In genomic region chr2:66034907-66035679, GRCm38 (mm10) we compare ENCODE assay signal across 11 mouse cellular contexts.
DNase-seq lines count a peak whose midpoint lies in the region; ATAC-seq and TF ChIP-seq lines count a peak whose summit lies in the region.
"Had no signal": no experiment of that assay in that cellular context is flagged by ENCODE, and none has a peak within 500 bp of the region (broad histone marks: within the 10 kb centered on the region; RNA-seq: fewer than 3 reads in every experiment).

No protein-coding gene starts in this region.

- H3K36me3 ChIP-seq in midbrain, embryonic 14.5 days (ENCODE audit: control insufficient read depth, insufficient read depth, low read length): 0 out of 2 replicates have a peak, but pooled peaks cover 3% of the 10 kb centered on the region
- H3K36me3 ChIP-seq: embryonic facial prominence, embryonic 13.5 days; G1E; heart, embryonic 13.5 days; limb, embryonic 15.5 days had no signal

- DNase-seq in layer of hippocampus, adult 11-12 months (ENCODE audit: low spot score): peak; percentile 55
- DNase-seq in layer of hippocampus, adult 9-10 months (ENCODE audit: low spot score): no peak
- peak; percentile 80 for DNase-seq in brain, embryonic 14.5 days (ENCODE audit: low read depth)
- peak; percentile 12 for DNase-seq in gastrocnemius, postnatal 25 days
- peak; percentile 70 for DNase-seq in midbrain, embryonic 14.5 days
- DNase-seq in testis, postnatal 14 days (ENCODE audit: low spot score): no peak
- DNase-seq in adipocyte (ENCODE audit: low spot score): no peak

- no peak overlapping the region for H3K9ac ChIP-seq in midbrain, embryonic 14.5 days (replicated peaks; ENCODE audit: low read length)
- H3K9ac ChIP-seq: embryonic facial prominence, embryonic 13.5 days; heart, embryonic 13.5 days; limb, embryonic 15.5 days had no signal

- 62% methylated on average over 9 of the region's 9 CpGs for WGBS in midbrain, embryonic 14.5 days

- no peaks in the 10 kb centered on the region for H3K27me3 ChIP-seq in midbrain, embryonic 14.5 days (ENCODE audit: control insufficient read depth, insufficient read depth, low read length)
- H3K27me3 ChIP-seq: embryonic facial prominence, embryonic 13.5 days; heart, embryonic 13.5 days; limb, embryonic 15.5 days had no signal

- peak; percentile 77 for ATAC-seq in midbrain, embryonic 14.5 days (ENCODE audit: low FRiP score, low TSS enrichment)

- no peak overlapping the region for H3K27ac ChIP-seq in midbrain, embryonic 14.5 days (replicated peaks; ENCODE audit: low read depth, low read length)
- H3K27ac ChIP-seq: embryonic facial prominence, embryonic 13.5 days; heart, embryonic 13.5 days; limb, embryonic 15.5 days had no signal

- H3K9me3 ChIP-seq in midbrain, embryonic 14.5 days (ENCODE audit: control insufficient read depth, low read length): no peaks in the 10 kb centered on the region
- H3K9me3 ChIP-seq: embryonic facial prominence, embryonic 13.5 days; heart, embryonic 13.5 days; limb, embryonic 15.5 days had no signal

- H3K4me2 ChIP-seq in midbrain, embryonic 14.5 days (ENCODE audit: low read length): no peak overlapping the region
- H3K4me2 ChIP-seq: embryonic facial prominence, embryonic 13.5 days; heart, embryonic 13.5 days; limb, embryonic 15.5 days had no signal

- no peak overlapping the region for H3K4me3 ChIP-seq in midbrain, embryonic 14.5 days (replicated peaks; ENCODE audit: low read depth, low read length)
- H3K4me3 ChIP-seq: embryonic facial prominence, embryonic 13.5 days; heart, embryonic 13.5 days; limb, embryonic 15.5 days had no signal

- no peak for TF ChIP-seq POLR2A in brain, embryonic 14.5 days (IDR thresholded peaks at IDR 0.05; ENCODE audit: borderline replicate concordance, extremely low read depth, insufficient read depth, insufficient read length, poor library complexity, severe bottlenecking)

- no peaks in the 10 kb centered on the region for H3K4me1 ChIP-seq in midbrain, embryonic 14.5 days (ENCODE audit: control insufficient read depth, insufficient read depth, low read length)
- H3K4me1 ChIP-seq: embryonic facial prominence, embryonic 13.5 days; heart, embryonic 13.5 days; limb, embryonic 15.5 days had no signal

- no peak for TF ChIP-seq CTCF in brain, embryonic 14.5 days (IDR thresholded peaks at IDR 0.05; ENCODE audit: borderline replicate concordance, extremely low read depth, insufficient read depth, insufficient read length)

Comparison
In these comparisons a context has a peak if more than half of its experiments do, and no peak if none do; other contexts are left out.
1. DNase-seq: peak in layer of hippocampus, adult 11-12 months (single experiment), brain, embryonic 14.5 days (single experiment), gastrocnemius, postnatal 25 days (single experiment) and midbrain, embryonic 14.5 days (single experiment); none in layer of hippocampus, adult 9-10 months (single experiment), testis, postnatal 14 days (single experiment) and adipocyte (single experiment).